Mouse (Mus musculus) monocyte, adult 5-6 weeks (primary cell): ENCODE data around the gene Cox4i1. TPM values are rescaled to one million over a fixed set of nuclear protein-coding genes. Genes with fewer than 3 reads are reported as not detected.
"Not testable (repeated sequence)": the region's sequence is repeated elsewhere in the genome, so short reads cannot be mapped to it uniquely, and the experiment has no call there.

ENCODE experiments used
- ATAC-seq: fragments of 153-309, 156-312 bp; replicated peaks from 2 replicates; pipeline ENCODE4 v1.8.0; 2017; ENCODE audit warnings: mild to moderate bottlenecking; ENCODE audit not compliant: low TSS enrichment, insufficient number of reproducible peaks, severe bottlenecking, poor library complexity, low FRiP score
- total RNA-seq: library from RNA; stranded (forward); fragments of 200-1000, 200-491, 200-594 nt; gene quantifications from 3 replicates; pipeline ENCODE4 v1.2.3, GENCODE M21; 2017

The Cox4i1 gene
- total RNA-seq, 1 experiment from 2014 or later = 356 TPM

DNA sequence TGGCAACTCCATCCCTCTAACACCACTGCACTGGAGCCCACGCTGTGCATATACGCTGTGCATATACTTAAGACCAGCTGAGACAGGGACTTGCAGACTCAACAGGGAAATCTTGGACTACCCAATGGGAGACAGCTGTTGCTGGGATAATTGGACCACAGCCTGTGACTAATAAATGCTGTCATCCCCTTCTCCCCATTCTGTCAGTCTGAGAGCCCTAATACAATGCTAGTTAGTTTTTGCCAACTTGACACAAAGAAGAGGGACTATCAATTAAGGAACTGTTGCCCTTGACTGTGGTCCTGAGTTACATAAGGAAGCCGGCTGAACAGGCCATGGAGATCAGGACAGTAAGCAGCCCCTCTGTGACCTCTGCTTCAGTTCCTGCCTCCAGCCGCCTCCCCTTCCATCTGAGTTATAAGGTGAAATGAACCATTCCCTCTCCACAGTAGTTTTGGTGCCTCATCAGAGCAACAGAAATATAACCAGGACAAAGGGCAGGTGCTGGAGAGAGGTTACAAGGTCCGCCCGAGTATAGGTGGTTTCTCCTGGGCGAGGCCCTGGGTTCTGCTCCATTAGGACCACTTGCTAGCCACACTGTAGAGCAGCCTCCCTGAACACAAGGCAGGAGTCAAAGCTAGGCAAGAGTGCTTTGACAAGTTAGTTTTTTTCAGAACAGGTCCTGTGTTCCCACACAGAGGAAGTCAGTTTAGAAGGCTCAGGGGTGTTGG, 11.5 kb upstream of the Cox4i1 start:
- ATAC-seq = no peak

- no peak for ATAC-seq
Measured at GRCm38 (mm10) chr8:120657415-120657814, 10.6 kb upstream of the Cox4i1 start.

- no peak for ATAC-seq
Measured at GRCm38 (mm10) chr8:120664566-120664965, 3.5 kb upstream of the Cox4i1 start.

DNA sequence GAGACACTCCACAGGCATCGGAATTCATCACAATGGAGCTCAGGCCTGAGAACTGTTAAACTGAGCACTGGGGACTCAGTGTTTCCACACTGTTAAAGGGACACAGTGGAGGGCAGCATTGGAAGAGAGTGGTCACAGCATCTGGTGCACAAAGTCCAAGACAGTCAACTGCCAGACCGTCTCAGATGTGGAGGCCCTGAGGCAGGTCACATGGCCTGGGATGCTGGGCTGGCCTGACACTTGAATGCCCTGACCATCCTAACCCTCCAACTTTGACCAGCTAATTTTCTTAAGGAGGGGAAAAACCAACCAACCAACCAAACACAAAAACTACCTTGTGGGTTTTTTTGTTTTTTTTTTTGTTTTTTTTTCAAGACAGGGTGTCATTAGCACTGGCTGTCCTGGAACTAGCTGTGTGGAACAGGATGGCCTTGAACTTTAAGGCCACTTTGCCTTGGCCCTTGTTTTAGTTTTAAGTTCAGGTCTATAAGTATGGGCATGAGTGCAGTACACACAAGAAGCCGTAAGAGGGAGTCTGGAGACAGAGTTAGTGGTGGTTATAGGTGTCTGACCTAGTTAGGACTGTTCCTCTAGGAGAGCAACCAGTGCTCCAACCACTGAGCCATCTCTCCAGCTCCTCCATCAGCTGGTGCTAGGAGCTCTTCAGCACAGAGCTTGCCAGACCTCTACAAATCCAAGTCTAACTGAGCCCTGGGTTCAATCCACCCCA, 2.1 kb upstream of the Cox4i1 start:
- no peak for ATAC-seq

GRCm38 (mm10) chr8:120666807-120667470, 1.1 kb upstream of the Cox4i1 start:
- ATAC-seq = no peak

DNA sequence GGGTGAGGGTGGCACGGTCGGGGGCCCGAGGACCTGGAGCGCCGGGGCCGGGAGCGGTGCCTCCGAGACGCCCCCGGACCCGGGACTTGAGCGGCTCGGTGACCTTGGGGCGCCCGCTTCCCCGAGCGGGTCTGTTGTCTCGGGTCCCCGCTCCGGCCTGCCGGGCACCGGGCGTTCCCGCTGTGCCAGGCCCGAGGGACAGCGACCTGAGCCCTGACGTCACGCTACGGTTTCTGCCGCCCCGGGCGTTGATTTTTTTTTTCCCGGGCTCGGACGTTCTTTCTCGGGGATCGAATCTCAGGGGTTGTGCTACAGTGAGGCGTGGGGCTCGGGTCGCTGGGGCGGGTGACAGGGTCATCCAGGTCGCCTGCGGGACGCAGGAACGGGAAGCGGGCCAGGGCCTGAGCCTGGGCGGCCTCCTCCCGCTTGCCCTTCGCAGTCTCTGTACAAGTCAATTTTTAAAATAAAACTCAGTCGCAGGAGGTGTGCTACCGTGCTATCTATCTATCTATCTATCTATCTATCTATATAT, 418 bp downstream of the Cox4i1 start, which contains the start of gene Emc8:
Gene Emc8, minus strand, starts transcription at position 200 of the 532 bp plus-strand sequence.
- ATAC-seq = no peak

- no peak for ATAC-seq
Measured at GRCm38 (mm10) chr8:120671775-120672174, 3.8 kb downstream of the Cox4i1 start.

DNA sequence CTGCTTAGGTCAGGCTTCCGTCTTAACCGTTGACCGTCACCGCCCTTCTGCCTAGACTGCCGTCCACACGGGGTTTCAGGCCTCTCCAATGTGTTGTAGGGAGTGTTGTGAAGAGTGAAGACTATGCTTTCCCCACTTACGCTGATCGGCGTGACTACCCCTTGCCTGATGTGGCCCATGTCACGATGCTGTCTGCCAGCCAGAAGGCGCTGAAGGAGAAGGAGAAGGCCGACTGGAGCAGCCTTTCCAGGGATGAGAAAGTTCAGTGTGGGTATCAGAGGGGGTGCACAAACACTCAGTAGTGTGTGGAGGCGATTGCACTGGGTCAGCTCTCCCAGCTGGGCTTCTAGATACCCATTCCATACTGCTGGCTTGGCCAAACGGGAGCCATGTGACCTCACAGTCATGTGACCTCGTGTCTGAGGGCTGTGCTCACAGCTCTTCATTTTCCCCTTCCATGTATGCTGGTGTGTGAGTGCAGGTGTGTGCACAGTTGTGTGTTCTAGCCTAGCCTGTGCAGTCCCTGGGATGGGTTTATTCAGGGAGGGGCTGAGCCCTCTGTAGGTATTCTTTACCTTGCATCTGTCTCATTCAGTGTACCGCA, 4.7 kb downstream of the Cox4i1 start:
- no peak for ATAC-seq

GRCm38 (mm10) chr8:120673298-120673697, 5.3 kb downstream of the Cox4i1 start:
- no peak for ATAC-seq

GRCm38 (mm10) chr8:120675718-120676117, 7.7 kb downstream of the Cox4i1 start:
- ATAC-seq = no peak

DNA sequence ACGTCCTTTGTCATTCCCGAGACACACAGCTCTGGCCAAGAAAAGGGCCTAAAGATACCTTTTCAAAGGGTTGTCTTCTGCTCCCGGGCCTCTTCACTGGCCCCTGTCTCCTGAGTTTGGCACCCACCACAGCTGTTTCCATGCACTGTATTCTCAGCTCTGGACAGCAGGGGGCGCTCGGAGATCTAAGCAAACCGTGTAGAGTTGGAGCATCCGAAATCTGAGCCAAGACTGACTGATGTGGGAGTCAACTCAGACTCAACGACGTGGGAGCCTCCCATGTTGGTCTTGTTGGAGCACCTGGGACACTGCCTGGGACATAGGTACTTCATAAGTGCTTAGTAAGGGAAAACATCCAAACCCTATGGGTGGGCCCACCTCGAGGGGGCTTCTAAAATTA, 10.4 kb downstream of the Cox4i1 start:
- ATAC-seq = peak; percentile 65; the same call in 1 of the 2 replicates

DNA sequence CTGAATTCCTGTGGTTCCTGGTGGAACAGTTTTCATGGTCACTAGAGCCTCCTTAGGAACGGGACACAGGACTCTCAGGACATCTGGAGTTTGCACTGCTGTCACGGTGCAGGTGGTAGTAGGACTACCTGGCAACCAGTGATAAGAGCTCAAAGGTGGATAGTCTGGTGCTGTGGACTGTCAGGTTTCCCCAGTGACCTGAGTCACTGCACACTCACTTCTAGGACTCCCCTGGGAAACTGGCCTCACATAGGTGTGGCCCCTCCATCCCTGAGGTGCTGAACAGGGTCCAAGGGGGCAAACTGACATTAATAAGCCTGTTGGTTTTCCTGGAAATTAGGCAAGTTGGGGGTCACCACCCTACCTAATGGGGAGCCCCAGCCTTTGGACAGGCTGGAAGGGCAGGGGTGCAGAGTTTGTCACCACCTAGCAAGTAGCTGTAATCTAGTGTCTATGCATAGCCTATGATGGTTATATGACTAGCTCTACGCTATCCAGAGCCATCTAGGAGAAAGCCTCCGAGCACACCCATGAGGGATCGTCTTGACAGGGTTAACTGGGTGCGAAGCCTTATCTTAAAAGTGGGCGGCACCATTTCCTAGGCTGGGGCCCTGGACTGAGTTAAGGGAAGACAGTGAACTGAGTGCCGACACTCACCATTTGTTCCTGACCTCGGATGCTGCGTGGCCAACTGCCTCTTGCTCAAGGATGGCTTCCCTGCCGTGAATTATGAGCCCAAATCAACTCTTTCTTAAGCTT, 11.8 kb downstream of the Cox4i1 start:
- no peak for ATAC-seq

DNA sequence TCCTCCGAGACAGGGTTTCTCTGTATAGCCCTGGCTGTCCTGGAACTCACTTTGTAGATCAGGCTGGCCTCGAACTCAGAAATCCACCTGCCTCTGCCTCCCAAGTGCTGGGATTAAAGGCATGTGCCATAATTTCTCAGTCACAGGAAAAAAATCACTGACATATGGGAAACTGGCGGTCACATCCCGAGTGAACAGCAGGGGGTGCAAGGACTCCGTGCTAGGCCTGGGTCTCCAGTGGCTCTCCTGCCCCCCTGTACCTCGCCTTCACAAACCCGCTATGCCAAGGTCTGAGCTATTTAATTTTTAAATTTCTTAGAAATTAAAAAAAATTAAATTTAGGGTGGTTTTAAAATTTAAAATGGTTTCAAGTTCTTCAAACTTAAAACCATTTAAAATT, 12.4 kb downstream of the Cox4i1 start:
- ATAC-seq = not testable (repeated sequence)

- ATAC-seq = no peak
Measured at GRCm38 (mm10) chr8:120681113-120681512, 13.1 kb downstream of the Cox4i1 start.

GRCm38 (mm10) chr8:120683602-120684001, 15.6 kb downstream of the Cox4i1 start:
- peak; percentile 37; the same call in 1 of the 2 replicates for ATAC-seq

DNA sequence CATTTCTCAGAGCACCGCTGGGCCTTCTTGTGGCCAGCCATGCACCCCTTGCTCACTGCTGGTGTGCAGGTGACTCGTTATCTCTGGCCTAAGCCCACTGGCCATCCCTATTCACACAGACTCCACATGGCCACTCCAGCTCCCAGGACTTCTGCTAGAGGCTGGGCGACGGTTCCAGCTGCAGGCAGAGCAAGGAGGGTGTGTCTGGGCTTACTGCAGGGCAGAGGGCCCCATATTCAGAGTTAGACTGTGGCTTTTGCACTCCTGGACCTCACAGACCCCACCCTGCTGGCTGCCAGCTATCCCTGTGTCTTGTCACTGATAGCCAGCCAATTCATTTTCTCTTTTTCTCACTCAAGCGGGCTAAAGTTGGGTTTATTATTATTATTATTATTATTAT, 16.1 kb downstream of the Cox4i1 start:
- ATAC-seq = no peak

GRCm38 (mm10) chr8:120685097-120685496, 17.1 kb downstream of the Cox4i1 start:
- ATAC-seq = peak; percentile 47

GRCm38 (mm10) chr8:120685591-120685990, 17.6 kb downstream of the Cox4i1 start:
- peak; percentile 18 for ATAC-seq
